Mouse (Mus musculus): ENCODE results near the gene Rxrb.
A peak's percentile ranks its signal among the peaks of the same experiment; 100 is the strongest.

Gene Rxrb

GRCm38 (mm10) chr17:34026221-34026620 is 5.4 kb upstream of the Rxrb start:
- DNase-seq: no peak

- DNase-seq: peak; percentile 48
Measured at GRCm38 (mm10) chr17:34026917-34027655, 4.5 kb upstream of the Rxrb start.

GRCm38 (mm10) chr17:34027656-34028223 is 3.9 kb upstream of the Rxrb start, which contains the start of gene H2-Ke6:
Gene H2-Ke6 (minus strand): TSS chr17:34028060.
- DNase-seq: peak; percentile 96

DNA sequence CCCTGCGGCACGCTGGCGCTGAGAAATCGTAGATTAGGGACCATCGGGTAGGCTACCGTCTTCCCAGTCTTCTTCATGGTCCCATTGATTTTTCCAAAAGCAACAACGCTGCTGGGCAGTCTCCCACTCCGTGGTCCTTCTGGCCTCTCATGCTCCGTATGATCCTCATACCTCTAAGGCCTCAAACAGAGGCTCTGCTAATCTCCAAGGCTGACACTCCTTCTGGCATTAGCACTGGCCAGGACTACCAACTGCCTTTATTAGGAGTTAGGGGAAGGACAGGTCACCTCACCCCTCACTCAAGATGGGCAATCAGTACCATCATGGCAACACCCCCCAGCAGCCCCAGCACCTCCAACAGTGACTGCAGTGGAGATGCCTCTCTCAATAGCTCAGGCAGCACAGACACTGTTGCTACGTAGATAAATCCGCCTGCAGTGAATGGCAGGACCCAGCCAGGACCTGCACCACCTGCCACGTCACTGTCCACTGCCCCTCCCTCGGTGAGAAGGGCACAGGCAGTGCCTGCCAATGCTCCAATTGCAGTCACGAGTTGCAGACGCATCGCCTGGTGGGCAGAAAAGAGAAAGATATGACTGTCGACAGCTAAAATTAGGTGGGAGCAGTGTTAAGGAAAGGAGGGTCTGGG is 3.0 kb upstream of the Rxrb start:
- DNase-seq: no peak

DNA sequence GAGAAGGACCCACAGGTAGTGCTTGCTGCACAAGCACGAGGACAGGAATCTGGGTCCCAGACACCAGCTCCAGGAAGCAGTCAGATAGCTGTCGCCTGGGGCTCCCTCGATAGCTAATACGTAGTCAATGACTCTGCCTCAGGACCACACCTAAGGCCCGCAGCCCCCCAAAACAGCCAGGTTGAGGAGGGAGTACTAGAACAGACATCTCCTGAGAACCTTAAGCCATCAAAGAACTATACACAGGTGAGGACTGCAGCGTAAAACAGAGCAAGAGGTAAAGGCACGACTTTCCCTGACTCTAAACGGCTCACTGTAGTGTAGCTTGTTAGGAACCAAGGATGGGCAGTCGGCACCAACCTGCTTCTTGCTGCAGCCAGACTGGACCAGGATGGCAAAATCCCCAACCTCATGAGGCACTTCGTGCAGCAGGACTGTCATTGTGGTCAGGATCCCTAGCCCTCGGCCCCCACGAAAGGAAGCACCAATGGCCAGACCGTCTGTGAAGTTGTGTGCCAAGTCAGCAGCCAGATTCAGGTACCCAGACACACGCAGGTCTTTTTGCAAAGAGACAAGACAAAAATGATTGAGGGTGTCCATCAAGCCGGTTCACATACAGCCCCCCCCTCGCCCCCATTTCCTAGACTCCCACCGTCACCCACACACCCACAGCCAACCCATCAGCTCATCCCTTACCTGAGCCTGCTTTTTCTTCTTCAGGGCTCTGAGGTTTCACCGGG is 2.3 kb upstream of the Rxrb start:
- no peak for DNase-seq

GRCm38 (mm10) chr17:34029890-34030595 is 1.6 kb upstream of the Rxrb start:
- no peak for DNase-seq

GRCm38 (mm10) chr17:34030861-34031326 is 718 bp upstream of the Rxrb start:
- peak; percentile 52 for DNase-seq

DNA sequence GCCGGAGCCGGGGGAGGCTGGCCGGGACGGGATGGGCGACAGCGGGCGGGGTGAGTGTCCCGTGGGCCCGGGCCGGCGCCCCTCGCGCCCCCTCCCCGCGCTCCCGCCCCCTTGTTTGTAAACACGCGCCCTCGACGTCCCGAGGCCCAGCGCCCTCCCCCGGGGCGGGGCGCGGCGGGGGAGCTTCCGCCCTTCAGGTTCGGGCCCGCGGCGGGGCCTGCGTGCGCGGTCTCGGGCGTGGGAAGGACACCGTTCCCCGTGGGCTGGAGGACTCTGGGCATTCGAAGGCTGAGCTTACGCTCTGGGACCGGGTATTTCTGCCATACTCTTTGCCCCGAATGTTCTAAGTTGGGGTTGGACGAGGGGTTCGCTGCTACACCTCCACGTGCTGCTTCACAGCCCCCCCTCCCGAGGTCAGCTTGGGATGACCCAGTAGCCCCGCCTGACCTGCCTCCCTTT is 591 bp downstream of the Rxrb start:
- peak; percentile 45 for DNase-seq

DNA sequence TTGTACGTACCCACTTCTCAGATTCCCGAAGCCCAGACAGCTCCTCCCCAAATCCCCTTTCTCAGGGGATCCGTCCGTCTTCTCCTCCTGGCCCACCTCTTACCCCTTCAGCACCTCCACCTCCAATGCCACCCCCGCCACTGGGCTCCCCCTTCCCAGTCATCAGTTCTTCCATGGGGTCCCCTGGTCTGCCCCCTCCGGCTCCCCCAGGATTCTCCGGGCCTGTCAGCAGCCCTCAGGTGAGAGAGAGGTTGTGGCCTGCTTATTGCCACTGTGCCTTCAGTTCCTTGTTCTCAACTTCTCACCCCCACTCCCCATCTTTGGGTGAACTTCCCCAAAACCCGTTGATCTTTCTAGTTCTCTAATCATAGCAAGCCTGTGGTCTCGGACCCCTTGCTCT is 1.2 kb downstream of the Rxrb start:
- no peak for DNase-seq

- no peak for DNase-seq
Measured at GRCm38 (mm10) chr17:34033441-34033840, 1.8 kb downstream of the Rxrb start.

- DNase-seq: peak; percentile 57
Measured at GRCm38 (mm10) chr17:34034064-34034463, 2.5 kb downstream of the Rxrb start.

- DNase-seq: no peak
Measured at GRCm38 (mm10) chr17:34035517-34035916, 3.9 kb downstream of the Rxrb start.

DNA sequence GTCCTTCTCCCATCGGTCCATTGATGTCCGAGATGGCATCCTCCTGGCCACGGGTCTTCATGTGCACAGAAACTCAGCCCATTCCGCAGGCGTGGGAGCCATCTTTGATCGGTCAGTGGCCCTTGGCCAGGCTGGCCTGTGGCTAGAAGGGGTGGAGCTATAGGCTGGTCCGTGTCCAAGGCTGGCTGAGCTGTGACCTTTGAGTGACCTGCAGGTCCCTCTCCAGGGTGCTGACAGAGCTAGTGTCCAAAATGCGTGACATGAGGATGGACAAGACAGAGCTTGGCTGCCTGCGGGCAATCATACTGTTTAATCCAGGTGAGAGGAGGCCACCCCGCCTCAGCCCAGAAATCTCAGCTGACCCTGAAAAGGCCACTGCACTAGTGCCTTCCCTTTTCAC is 5.0 kb downstream of the Rxrb start:
- peak; percentile 54 for DNase-seq

GRCm38 (mm10) chr17:34037241-34037640 is 5.6 kb downstream of the Rxrb start:
- DNase-seq: no peak

- DNase-seq: peak; percentile 84
Measured at GRCm38 (mm10) chr17:34038440-34038839, 6.8 kb downstream of the Rxrb start.

- DNase-seq: peak; percentile 44
Measured at GRCm38 (mm10) chr17:34038878-34039561, 7.4 kb downstream of the Rxrb start, which contains the start of gene Col11a2. Gene Col11a2 (plus strand): TSS chr17:34039437.

DNA sequence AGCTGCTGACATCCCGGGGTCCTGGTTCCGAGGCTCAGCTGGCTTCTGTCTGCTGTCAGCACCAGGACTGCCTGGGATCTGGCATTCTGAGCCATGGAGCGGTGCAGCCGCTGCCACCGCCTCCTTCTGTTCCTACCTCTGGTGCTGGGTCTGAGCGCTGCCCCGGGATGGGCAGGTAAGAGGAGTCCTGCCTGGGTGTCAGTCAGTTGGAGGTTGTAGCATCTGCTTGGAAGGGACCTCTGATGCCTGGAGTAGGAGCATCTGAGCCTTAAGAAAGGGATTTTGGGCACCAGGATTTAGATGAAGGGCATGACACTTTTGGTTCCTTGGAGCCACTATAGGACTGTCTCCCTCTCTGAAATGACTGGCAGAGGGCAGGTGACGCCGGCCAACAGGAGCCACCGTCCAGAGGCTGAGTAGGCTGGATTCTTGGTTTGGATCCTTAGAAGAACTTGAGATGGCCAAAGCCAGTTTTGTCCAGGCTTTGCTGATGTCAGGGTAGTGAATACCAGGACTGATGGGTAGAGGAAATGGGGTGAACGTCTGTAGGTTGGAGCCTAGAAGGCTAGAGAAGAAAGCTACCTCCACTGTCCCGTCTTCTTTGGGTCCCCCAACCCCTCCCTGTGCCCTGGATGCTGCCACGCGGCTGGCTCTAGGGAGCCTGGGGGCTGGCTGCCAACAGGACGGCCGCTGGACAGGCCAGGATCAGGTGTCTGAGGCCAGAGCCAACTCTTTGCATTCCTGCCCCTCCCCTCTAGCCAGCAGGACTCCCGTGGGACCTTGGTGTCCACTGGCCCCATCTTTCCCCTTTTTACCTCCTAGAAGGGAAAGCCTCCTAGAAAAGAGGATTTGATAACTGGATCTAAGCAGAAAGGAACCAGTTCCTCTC is 8.2 kb downstream of the Rxrb start:
- DNase-seq: no peak

- DNase-seq: no peak
Measured at GRCm38 (mm10) chr17:34045941-34046340, 14.3 kb downstream of the Rxrb start.

- DNase-seq: no peak
Measured at GRCm38 (mm10) chr17:34047404-34048050, 15.9 kb downstream of the Rxrb start.

DNA sequence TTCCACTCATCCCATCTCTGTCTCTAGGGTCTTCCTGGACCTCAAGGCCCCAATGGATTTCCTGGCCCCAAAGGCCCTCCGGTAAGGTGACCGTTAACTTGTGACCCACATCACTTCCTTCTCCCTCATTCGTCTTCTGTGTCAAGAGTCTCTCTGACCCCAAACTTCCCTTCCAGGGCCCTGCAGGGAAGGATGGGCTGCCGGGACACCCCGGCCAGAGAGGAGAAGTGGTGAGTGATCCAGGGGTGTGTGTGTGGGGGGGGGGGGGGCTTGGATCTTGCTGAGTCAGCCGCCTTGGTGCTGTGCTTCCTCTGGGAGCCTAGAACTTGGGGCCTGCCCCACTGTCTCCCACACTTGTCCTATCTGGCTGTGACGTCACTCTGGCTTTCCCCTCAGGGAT is 25.6 kb downstream of the Rxrb start:
- no peak for DNase-seq

Data from layer of hippocampus, adult 9-11 months (tissue).